Mouse (Mus musculus) stomach, postnatal 0 days (tissue): ENCODE measurements at regions not wholly inside any gene's neighbourhood (a gene's known extent, or its start where the extent isn't known, plus 50 kb on each side); places are given as distances from the start of the nearest gene placed in this dataset.

Experiments used
- CTCF ChIP-seq: IDR thresholded peaks from 2 replicates; pipeline ENCODE4 v1.5.1; 2016; ENCODE audit warnings: antibody characterized with exemption, low read depth, mild to moderate bottlenecking, moderate library complexity
- EP300 ChIP-seq: optimal IDR thresholded peaks from 2 replicates; pipeline ENCODE3; 2016; ENCODE audit warnings: antibody characterized with exemption

DNA sequence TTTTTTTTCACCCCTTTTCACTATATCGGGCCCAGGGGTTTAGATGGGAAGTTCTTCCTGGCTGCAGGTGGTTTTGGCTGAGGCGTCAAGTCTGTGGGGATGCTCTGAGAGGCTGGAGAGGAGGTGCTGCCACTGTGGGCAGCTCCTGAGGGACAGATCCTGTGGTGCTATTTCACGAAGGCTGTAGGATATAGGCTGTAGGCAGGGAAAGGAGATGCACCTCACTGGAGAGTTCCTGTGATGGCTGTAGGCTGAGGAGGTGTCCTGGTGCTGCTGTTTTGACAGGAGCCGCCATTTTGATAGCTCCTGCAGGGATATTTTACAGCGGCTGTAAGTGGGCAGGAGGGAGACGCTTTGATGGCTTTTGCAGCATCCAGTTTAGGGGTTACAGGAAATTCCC lies 280.2 kb upstream of the Msx2 start:
- TF ChIP-seq CTCF (no peak), EP300 (no peak)
